Mouse (Mus musculus) brain, adult 2 months (tissue): Measurements from ENCODE around the gene Pmm2.

Experiments
- DNase-seq: peaks from one replicate; pipeline ENCODE4 v3.0.0; 2011; ENCODE audit warnings: low read depth, low spot score

Pmm2 gene

DNA sequence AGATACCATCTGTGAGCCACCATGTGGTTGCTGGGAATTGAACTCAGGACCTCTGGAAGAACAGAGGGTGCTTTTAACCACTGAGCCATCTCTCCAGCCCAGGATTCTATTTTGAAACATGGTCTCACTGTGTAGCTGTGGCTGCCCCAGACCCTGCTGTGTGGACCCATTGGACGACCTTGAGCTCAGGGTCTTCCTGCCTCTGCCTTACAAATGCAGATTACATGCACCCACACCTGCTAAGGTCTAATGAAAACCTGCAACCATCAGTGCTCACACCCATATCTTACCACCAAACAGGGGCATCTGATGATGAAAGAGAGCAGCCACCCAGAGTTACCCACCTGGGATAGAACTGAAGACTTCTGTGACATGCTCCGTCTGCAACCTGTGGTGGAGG, 18.8 kb downstream of the Pmm2 start:
- no peak for DNase-seq

DNA sequence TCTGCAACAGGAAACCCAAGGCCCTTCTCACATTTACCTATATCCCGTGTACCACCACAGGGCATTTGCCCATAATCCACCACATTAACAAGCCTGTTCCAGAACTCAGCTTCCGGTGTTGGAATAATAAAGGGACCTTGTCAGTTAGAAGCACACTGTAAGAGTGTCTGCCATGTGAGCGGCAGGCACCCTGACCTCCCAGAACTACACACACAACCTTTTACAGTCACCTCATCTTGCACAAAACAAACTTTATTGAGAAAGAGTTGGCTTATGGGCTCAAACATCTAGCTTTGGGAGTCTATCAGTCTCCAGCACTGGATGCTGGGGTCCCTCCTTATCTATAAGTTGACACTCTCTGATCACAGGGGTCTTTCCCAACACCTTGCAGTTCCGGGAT, 20.9 kb downstream of the Pmm2 start:
- DNase-seq = no peak

DNA sequence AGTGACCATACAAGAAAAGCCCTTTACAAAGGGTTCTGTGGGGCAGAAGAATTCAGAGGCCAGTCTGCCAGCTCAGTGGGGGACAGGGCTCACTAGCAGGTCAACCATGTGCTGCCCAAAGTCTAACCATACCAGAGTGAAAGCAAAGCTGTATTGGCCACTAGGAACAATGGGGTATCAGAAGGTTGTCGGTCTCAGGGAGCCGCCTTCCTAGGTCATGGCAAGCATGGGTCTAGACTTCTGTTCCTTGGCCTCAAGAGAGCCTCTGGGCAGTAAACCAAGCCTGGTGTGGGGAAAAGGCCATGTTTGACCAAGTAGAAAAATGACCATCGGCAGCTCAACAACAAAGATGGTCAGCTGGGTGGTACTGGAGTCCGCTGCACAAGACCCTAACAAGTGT, 21.3 kb downstream of the Pmm2 start:
- no peak for DNase-seq

DNA sequence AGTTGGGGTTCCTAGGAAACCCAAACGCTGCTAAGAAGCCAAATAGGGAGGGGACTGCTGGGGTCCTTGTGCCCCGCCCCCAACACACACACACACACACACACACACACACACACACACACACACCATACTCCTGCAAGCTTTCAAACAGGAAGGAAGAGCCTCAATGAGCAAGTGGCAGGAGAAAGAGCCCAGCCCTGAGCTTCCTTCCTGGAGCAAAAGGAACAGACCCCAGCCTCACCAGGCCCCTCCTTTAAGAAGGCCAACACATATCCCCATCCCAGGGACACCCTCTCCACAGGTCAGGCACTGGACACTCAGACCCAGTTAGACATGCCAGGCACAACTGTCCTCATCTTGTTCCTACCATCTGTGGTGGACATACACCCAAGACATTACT, 25.5 kb downstream of the Pmm2 start:
- DNase-seq = no peak

DNA sequence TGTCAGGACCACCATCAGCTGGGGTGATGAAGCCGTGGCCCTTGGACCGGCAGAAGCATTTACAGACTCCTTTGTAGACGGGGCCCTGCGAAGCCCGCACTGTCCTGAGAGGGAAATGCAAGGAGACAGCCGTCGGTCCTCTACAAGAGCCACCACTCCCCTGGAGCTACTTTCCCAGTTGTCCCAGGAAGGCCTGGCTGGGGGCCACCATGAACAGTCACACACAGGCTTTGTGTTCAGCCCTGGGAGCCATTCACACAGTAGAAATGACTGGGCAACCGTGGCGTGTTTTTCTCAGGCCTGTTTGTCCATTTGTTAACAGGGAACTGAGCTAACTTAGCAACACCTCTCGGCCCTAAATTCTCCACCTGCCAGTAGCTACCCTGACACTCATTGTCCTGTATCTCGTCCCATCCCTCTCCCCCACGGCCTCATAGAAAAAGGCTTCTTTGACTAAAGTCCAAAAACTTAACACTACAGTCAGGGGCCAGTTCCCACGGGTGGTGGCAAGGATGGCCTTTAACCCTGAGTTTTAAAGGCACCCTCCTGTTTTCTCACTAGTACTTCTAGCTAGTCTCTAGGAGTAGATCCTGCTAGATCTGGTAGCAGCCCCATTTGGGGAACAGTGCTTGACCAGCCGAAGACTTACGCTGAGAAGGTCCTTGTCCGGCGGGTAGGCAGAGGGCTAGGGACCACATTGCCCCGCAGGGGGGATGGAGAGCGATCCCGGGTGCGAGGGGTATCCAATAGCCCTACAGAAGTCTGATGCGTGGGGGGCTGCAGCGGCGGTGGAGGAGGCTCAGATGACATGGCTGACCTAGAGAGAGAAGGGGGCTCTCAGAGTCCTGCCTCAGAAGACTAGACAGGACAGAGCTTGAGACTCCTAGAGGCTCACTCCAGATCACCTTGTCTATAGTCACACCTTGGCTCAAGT, 26.4 kb downstream of the Pmm2 start:
- peak; percentile 63 for DNase-seq

DNA sequence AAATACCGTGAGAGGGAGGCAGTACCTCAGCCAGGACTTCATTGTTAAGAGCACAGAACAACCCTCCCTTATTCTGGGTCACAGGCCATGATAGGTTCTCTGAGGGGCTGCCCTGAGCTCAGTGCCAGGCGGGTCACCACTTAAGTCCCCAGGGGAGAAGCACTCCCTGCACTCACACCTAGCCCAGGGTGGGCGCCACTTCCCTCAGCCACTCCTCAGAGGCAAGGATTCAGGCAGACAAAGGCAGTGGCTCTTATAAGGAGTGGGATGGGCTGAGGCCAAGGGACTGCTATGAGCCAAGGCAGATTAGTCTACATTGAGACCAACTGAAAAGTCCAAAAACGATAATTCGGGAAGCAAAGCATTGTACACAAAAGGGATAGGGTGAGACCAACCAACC, 27.9 kb downstream of the Pmm2 start:
- no peak for DNase-seq

DNA sequence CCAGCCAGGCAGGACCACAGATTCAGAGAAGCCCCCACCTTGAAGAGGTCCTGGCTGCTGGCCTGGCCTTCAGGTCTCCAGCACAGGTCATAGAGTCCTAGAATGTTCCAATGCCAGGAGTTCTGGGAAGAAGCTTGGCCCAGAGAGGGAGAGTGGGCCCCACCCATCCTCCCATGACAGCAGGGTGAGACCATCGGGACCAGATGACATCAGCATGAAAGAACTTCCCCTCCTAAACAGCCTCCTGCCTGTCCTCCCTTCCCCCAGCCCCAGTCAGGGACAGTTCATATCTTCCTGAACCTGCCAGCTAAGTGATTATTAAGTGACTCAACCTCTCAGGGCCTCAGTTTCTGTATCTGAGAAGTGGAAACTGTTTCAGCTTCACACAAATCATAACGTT, 29.0 kb downstream of the Pmm2 start:
- no peak for DNase-seq

DNA sequence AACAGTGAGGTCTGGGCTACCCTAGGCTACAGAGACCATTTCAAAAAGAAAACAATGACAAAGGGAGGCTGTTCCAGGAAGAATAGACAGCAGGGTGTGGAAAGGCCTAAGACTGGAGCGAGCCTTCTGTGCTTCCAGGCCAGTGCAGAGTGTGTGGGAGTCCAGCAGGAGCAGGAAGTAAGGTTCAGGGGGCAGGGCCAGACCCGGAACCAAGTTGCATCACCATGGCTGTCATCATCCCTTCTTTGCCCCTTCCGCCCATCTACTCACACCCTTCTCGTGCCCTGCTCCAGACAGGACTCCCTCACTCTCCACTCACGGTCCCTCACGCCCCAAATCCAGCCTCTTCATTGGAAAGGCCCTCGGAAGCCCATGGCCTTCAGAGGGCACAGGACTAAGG, 29.8 kb downstream of the Pmm2 start:
- DNase-seq = no peak

DNA sequence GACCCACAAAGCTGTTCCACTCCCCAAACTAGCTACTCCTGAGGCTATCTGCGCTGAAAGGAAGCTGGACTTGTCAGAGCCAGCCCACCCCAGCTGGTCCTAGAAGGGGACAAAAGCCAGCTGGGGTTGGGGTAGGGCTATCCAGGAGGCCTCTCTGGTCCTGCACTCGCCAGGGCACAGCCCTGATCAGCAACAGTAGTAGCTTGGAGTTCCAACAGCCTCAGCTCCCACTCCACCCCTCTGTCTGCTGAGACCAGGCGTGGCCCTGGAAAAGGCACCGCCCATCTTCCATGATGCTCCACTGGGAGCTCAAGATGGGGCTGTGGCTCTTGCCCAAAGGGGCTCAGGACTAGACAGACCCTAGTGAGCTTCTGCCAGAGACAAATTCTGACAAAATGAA, 30.3 kb downstream of the Pmm2 start:
- DNase-seq = no peak

DNA sequence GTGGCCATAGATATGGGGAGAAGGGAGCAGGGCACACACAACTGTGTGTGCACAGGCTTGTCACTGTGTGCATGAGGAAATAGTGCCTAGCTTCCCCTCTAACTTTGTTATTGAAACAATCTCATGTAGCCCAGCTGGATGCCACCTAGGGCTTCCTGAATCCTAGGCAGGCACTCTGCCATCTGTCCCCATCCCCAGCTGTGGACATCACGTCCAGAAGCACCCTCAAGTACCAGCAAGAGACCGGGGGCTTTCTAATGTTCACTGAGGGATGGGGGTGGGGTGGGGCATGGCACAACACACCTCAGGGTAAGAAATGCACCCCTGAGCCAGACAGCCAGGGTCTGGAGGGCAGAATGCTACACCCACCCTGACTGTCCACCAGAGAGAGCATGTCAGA, 30.9 kb downstream of the Pmm2 start:
- no peak for DNase-seq

DNA sequence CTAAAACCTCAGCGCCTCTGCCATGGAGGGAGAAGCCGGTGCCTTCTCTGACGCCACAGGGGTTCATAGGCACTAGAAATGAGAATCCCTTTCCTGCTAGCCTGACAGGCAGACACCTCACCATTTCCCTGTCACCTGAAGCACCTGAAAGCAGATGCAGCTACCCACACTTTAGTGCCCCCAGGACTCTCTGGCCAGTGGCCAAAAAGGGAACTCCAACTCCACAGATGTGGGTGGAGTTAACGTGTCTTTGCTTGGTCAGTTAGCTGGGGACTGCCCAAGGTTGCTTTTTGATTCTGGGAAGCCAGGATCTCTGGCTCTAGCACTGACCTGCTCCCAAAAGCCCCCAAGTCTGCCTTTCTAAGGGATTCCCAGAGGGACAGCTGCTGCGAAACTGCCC, 32.0 kb downstream of the Pmm2 start:
- no peak for DNase-seq

DNA sequence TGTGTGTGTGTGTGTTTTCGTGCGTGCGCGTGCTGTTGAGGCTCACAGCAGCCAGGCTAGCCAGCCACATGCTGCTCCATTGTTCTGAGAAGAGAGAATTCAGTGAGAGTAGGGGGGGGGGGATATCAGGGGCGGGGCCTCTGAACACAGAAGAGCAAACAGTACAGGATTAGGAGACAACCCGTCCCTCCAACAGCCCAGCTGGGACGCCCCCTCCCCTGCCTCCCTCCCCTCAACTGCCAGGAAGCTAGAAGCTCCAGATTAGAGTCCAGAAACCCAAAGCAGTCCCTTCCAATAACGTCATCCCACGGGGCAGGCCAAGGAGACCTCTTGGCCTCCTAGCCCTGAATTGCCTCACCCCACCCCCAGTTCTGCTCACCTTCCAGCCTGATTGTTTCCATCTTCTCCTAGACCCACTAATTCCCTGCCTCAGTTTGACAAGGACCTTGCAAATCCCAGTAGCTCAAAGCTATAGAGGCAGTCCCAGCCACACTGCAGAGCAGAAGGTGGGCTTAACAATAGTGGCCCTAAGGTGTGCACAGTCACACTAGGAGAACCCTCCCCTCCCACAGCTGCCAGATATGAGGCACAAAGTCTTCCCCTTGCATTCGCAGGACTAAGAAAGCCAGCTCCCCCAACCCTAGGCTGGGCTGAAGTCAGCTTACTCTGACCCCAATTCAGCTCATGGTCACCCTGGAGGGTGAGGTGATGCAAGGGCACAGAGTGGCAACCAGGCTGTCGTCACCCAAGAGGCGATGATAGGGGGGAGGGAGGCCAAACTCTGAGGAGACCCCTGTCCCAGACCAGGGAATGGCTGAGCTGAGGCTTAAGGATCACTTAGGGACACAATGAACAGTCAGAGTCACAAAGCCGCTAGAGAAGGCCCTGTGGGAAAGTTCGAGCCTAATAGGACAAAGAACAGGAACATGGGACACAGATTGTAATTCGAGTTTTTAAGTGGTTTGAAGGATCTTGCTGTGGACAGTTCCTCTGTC, 32.9 kb downstream of the Pmm2 start:
- peak; percentile 84 for DNase-seq

DNA sequence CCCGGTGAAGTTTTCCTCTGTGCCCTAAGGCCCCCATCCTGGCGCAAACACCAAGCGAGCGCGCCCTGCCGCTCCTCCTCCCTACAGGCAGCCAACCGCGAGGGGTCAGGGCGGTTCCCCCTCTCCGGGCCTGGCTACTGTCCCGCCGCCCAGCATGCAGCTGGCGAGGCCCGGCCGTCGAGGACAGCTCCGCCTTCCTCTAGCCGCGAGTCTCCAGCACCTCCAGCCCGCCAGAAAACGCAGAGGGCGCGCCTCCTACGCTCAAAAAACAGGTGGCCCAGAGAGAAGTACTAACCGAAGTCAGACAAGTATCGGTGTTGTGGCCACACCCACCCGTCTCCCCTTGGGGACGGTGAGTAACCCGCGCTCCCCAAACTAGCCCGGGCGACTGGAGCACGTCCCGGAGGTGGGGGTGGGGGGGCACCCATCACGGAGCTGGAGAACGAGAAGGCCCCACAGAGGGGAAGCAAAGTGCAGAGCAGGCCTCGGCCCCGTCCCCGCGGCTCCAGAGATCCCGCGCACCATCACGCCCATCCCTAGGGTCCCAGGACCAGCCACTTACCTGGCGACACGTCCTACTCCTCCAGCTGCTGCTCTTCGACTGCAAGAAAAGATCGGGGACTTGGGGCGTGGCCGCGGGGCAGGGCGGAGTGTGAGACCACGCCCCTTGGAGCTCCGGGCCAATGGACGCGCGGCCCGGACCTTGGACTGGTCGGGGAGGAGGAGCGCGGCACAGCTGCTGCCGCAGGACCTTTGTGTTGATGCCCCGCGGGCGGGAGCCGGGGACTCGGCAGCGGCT, 34.3 kb downstream of the Pmm2 start, which contains the start of gene Carhsp1:
Gene Carhsp1 (minus strand): TSS at position 605 of the 799 bp plus-strand sequence.
- peak; percentile 90 for DNase-seq

DNA sequence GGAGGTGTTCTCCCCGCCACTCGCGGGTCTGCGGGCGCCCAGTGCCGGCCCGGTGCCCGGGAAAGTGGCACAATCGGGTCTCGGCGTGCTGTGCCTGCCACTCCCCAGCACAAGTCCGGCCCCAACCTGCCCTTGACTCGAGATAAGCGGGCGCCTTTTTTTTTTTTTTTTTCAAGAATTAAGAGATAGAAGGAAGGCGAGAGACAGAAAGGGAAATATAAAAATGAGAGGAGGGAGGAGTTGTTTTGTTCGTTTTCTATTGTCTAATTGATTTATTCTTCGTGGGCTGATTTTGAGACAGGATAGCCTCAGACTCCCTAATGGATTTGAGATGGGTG, 34.8 kb downstream of the Pmm2 start:
- no peak for DNase-seq

DNA sequence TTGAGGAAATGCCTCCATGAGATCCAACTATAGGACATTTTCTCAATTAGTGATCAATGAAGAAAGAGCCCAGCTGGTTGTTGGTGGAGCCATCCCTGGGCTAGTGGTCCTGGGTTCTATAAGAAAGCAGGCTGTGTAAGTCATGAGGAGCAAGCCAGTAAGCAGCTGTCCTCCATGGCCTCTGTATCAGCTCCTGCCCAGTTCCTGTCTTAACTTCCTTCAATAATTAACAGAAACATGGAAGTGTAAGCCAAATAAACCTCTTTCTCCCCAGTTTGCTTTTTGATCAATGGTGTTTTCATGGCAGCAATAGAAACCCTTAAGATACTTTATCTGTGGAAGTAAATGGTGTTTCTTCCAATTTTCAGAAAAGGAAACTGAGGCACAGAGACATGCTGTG, 35.3 kb downstream of the Pmm2 start:
- DNase-seq = no peak

DNA sequence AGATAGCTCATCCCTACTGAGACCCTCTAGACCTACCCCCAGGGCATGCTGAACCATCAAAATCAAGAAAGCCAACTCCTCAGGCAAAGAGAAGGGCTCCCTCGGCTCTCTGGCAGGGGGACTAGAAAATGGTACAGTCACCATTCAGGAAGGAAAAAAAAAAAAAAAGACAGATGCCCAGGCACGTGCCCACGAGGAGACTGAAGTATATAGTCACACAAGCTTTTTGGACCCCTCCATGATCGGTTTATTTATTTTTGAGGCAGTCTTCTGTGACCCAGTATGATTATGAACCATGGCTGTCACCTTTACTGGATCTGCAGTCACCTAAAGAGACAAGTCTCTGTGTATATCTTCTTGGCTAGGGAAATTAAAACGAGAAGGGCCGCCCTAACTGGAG, 35.9 kb downstream of the Pmm2 start:
- DNase-seq = no peak

DNA sequence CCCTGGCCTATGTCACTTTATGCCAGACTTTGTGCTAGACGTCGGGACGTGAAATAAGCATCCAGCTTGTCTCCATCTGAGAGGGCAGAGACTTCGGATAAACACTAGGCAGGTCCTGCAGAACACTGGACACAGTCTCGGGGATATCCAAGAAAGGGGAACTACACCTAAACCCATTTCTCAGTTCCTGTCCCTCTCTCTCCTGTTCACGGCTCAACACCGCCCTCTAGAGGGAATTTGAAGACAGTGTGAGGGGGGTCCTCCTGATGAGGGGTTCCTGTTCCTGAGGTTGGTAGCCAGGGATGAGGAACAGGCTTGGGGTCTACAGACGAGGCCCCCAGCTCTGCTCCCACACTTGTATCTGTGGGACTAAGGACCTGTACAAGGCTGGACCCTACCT, 36.7 kb downstream of the Pmm2 start:
- DNase-seq = peak; percentile 63

DNA sequence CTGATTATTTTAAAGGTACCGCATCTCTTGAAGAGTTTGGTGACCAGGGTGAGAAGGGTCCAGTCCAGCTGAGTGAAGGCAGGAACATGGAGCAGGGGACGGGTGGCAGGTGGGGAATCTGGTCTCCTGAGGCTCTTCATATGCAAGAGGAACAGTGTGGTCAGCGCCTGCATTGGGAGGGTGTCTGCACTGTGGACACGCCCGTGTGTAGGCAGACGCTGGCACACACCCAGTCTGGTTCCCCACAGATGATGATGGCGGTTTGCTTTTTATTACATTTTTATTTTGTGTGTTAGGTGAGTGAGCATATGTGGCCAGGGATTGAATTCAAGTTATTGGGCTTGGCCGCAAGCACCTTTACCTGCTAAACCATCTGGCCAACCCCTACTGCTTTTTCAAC, 38.1 kb downstream of the Pmm2 start:
- no peak for DNase-seq

DNA sequence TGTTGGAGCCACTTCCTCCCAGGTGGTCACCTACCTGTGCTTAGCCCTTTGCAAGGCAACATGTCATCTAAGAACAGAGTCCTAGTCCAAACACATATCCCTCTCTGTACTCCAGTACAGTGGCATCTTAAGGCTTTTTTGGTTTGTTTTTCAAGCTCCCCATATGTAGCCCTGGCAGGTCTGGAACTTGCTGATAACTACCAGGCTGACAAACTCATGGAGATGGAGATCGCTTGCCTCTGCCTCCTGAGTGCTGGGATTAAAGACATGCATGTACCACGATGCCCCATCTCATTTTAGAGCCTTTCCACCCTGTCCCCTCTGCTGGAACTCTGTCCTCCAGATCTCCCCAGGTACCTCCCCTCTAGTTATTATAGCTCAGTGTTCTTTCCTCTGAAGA, 38.8 kb downstream of the Pmm2 start:
- DNase-seq = no peak

DNA sequence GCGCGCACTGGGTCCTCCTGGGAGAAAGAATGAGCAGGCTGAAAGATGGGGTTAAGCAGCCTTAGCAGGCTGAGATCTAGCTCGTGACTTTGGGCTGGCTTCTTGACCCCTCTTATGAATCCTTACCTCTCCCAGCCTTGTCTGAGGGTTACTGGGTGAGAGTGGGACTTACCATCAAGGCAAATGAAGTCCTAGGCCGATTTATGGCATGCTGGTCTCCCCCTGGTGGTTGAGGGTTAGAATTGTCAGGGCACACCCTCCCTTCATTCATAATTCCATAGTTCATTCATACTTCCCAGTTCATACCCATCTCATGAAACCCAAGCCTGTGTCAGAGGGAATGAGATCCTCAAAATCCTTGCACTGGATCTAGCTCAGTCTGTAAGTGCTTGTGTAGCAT, 39.3 kb downstream of the Pmm2 start:
- peak; percentile 66 for DNase-seq

DNA sequence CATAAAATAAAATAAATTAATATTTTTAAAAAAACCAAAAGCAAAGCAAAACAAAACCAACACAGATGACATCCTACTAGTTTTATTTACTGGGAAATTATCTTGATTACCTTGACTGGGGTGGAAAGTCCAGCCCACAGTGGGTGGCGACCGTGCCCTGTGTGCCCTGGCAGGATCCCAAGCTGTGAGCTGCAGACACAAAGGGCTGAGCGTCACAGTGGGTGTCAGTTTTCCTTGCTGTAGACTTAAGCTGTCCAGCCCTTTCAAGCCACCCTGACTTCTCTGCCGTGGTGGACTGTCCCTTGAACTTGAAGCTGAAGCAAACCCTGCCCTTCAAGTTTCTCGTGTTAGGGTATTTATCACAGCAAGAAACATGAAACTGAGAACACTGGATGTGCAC, 40.6 kb downstream of the Pmm2 start:
- no peak for DNase-seq

DNA sequence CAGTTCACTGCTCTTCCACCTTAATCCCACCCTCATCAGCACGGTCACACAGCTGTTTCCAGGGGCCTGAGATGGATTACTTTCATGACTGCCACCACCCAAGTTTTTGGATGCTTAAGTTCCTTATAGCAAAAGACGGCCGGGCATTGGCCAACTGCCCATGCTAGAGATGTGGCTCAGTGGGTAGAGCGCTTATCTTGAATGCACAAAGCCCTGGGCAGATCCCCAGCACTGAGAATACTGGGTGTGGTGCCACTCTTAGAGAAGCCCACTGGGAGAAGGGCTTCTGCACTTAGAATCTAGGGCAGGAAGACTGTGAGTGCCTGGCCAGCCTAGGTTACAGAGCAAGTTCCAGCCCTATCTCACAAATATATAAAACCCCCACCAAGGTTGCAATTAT, 41.2 kb downstream of the Pmm2 start:
- no peak for DNase-seq
